Mouse (Mus musculus) gastrocnemius, postnatal 25 days (tissue): ENCODE data around the gene Prkcsh. TPM values are rescaled to one million over a fixed set of nuclear protein-coding genes. Genes with fewer than 3 reads are reported as not detected.

Source experiments
- DNase-seq: peaks from one replicate; pipeline ENCODE4 v3.0.0; 2022
- long read RNA-seq, 2 experiments: library from polyadenylated mRNA; stranded (forward); transcript quantifications; one replicate each; pipeline ENCODE4 v2.0.0; 2021
- total RNA-seq, 2 experiments: library from RNA; stranded (reverse); gene quantifications; 1 replicate in 1 of 2; 2 replicates in 1 of 2; pipeline ENCODE4 v1.2.3; 2021

Prkcsh gene
- 10 to 100 TPM; 24.1 to 35.3 TPM for total RNA-seq
- long read RNA-seq, experiment 1, partial matches to known transcripts: 9 of 16 reads
- long read RNA-seq, experiment 1, other reads (novel, unspliced or antisense): 0 of 16 reads
- long read RNA-seq, experiment 2, transcript Prkcsh-201 (18 exons, 2,012 nt): major isoform, 7 of 22 reads
- long read RNA-seq, experiment 2, partial matches to known transcripts: 8 of 22 reads
- long read RNA-seq, experiment 2, other reads (novel, unspliced or antisense): 4 of 22 reads

DNA sequence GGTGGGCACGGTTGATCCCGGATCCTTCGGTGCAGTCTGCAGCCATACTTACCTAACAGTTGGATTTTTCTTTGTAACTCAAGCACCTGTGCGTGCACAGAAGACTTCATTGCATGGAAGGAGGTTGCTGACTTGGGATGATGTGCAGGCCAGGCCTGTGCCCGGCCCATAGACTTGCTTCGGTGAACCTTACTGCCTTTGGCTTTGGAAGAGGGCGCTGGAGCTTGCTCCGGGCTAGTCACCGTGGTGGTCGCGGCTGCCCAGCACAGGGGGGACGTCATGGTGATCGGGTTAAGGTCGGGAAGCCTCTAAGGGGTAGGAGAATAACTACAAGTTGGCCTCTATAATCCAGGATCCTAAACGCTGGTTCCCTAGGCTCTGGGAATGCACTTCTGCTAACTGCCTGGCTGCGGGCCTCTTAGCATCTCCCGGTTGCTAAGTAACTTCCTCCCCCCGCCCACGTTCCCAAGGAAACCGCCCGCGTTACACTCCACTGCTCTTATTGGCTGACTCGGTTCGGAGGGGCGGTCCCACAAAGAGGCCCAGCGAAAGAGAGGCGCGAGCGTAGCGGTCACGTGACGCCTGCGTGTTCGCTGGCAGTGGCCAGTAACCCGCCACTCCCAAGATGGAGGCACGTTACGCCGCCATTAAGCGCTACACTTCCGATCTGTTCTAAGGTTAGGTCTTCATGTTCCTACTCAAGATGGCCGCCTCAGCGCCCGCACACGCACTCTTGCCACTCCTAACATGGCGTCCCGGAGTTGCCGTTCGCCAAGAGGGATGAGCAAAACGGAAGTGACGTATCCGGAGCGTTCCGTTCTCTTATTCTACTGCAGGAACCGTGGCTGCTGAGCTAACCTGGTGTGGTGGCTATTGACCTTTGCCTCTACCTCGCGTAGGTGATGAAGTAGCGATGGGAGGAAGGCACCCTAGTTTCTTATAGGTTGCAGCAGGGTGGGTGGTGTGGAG lies at the start of gene Prkcsh, which contains the start of gene Ccdc151:
Gene Prkcsh (plus strand): TSS at position 613 of the 969 bp plus-strand sequence.
Gene Ccdc151 (minus strand): TSS at position 441 of the 969 bp plus-strand sequence.
- DNase-seq: peak; percentile 100

- DNase-seq: no peak
These were observed 49.0 kb upstream of the Prkcsh start for GRCm38 (mm10) chr9:21953600-21953999.

DNA sequence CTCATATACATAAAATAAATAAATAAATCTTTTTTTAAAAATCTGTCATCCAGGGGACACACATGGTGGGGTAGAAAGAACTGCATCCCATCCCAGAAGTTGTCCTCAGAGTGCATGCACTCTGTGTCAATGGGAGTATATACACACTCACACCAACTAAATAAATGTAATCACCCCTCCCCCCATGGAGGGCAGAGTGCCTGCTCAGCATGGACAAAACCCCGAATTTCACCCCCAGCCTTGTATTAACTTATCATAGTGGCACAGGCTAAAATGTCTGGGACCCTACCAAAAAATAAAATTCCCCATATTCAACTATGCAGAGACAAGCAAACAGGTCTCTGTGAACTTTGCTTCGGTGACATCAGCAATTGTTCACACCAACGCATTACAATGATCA lies 48.0 kb upstream of the Prkcsh start:
- no peak for DNase-seq

- no peak for DNase-seq
These were observed 47.4 kb upstream of the Prkcsh start for GRCm38 (mm10) chr9:21955225-21955569.

GRCm38 (mm10) chr9:21955570-21956281 lies 46.9 kb upstream of the Prkcsh start, which contains the start of gene Swsap1:
TSS of gene Swsap1 (plus strand) at chr9:21955755.
- peak; percentile 97 for DNase-seq

- no peak for DNase-seq
These were observed 44.2 kb upstream of the Prkcsh start for GRCm38 (mm10) chr9:21958372-21958771.

DNA sequence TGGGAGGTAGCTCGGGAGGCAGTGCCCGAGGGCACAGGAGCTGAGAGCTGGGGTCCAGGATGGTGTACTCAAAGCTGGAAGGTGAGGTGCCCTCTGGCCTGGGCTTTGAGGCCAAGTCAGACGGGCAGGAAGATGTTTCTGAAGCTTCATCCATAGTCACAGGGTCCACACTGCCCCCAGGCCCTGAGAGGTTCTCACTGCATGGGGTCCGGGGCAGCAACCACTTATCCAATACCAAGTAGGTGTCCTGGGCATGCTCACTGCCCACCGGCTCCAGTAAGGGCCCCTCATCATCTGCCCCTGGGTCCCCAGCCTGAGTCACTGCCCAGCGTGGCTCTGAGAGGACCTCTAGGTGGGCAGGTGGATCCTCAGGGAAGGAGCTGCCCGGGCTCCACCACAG lies 43.4 kb upstream of the Prkcsh start:
- DNase-seq: no peak

GRCm38 (mm10) chr9:21960135-21960534 lies 42.5 kb upstream of the Prkcsh start:
- no peak for DNase-seq

DNA sequence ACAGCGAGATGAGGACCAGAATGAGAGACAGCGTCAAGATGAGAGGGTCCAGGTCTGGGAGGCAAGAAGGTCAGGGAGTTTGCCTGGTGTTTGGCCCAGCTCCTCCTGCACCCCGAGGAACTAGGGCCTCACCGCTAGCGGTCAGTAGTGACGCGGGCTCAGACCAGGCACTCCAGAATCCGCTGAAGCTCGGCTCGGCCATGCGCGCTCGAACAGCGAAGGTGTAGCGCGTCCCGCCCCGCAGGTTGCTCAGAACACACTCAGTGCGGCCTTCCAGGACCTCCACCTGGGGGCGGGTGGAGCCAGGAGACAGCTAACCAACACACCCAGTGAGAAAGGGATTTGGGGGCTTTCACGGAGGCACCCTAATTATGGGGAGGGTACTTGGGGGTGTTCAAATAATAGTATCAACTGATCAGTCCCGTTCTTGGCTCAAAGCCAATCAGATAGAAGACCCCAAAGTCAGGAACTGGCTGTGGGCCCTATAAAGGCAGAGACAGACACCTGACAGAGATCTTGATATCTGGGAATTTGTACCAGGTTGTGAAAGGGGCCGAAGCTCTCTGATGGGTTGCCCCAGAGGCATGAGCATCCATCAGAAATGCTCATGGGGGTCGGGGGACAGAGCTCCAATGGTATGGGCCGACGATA lies 41.9 kb upstream of the Prkcsh start:
- DNase-seq: no peak

- no peak for DNase-seq
These were observed 41.1 kb upstream of the Prkcsh start for GRCm38 (mm10) chr9:21961366-21961980.

- DNase-seq: no peak
These were observed 40.6 kb upstream of the Prkcsh start for GRCm38 (mm10) chr9:21962010-21962409.

DNA sequence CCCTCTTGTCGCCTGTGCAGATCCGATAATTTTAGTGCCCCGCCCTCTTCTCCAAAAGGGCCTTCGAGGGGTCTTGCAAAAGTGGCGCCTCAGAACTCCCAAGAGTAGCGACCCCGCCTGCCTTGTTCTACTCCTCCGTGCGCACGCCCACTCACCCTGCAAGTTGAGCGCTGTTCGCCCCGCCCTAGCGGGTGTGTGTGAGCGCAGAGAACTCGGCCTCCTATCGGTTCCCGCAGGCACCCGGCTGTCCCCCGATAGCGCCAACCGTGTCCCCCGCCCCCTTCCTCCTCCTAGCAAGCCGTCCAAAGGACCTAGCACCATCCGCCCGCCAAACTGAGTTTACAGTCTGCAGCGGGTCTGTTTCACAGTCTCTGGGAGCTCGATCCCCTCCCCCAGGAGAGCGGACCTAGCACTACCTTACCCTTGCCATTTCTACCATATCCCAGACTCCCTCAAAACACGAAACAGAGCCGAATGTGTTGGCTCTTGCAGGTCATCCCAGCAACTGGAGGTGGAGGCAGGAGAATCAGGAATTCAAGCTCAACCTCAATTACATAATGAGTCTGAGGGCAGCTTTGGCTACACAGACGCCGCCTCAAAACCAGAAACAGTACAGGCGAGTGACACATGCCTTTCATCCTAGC lies 40.1 kb upstream of the Prkcsh start:
- DNase-seq: peak; percentile 55

- peak; percentile 45 for DNase-seq
These were observed 39.2 kb upstream of the Prkcsh start, which contains the start of gene Epor for GRCm38 (mm10) chr9:21963417-21963816. TSS of gene Epor (minus strand) at chr9:21963506.

- DNase-seq: no peak
These were observed 33.7 kb upstream of the Prkcsh start for GRCm38 (mm10) chr9:21968883-21969282.

DNA sequence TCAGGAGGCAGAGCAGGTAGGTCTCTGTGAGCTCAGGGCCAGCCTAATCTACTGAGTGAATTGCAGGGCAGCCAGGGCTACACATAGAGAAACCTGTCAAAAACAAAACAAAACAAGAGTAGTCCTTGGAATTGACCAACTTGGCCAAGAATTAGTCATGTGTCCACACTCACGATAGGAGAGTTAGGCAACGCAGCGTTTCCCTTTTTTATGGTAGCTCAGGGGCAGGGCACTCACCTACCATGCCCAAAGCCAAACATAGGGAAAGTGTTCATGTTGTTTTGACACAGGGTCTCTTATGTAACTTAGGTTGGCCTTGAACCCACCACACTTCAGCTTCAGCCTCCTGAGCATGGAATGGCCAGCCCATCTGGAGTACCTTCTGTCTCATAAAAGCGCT lies 33.3 kb upstream of the Prkcsh start:
- DNase-seq: no peak

DNA sequence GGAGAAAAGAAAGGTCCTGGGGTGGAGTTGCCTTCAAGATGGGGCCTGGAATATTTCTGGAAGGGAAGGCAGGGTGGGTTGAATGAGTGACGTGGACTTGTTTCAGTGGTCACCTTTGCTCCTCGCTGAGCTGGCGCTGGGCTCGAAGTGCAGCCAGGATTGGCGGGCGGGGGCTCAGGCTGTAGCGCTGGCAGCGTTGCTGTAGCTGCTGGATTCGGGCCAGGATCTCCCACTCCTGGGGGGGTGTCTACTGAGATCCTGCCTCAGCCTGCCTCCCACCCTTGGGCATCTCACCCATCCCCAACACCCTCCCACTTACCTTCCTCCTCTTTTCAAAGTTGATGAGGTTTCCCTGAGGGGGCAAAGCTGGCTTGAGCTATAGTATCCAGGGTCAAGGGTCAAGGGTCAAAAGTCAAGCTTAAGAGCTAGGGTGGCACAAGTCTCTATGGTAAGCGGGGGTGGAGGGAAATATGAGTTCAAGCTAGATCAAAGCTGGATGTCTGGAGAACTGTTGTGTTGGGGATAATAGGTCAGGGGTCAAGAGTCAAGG lies 25.9 kb upstream of the Prkcsh start:
- DNase-seq: no peak

- no peak for DNase-seq
These were observed 25.3 kb upstream of the Prkcsh start for GRCm38 (mm10) chr9:21977331-21977730.

- DNase-seq: no peak
These were observed 24.6 kb upstream of the Prkcsh start for GRCm38 (mm10) chr9:21977972-21978371.

DNA sequence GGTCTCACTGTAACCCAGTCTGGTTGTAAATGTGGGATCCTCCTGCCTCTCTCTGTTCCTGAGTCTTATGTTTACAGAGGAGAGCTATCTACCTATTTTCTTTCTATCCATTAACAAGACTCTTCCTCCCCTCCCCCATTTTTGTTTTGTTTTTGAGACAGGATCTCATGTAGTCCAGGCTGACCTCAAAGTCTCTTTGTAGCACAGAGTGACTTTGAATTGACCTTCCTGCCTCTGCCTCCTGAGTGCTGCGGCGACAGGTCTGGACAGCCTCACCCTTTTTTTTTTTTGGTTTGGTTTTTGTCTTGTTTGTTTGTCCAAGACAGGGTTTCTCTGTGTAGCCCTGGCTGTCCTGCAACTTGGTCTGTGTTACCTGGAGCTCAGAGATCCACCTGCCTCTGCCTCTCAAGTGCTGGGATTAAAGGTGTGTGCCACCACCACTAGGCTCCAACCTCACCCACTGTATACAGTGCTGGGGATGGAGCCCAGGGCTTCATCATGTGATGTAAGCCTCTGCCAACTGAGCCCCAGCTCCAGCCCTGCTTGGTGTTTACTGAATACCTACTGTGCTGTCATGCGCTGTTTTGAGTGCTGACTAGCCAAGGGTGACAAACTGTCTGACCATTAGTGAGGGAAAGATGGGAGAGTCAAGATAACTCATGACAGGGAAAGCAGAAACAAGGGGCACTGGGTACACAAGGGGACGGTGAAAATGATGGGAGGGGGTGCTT lies 24.0 kb upstream of the Prkcsh start:
- DNase-seq: no peak

DNA sequence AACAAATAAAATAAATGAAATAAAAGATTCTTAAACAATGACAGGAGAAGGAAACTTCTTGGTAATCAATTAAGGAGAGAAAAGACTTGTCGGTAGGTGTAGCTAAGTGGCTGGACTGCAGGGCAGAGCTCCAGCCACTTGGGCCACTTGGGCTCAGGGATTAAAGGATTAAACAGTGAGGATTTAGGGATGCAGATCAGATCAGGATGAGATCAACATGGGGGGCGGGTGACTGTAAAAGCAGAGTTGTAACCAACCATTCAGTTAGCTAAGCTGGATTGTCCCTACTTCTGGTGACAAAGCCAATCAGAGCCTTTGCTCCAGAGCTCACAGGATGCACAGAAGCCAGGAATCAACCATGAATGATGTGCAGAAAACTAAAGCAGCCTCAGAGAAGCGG lies 18.7 kb upstream of the Prkcsh start:
- no peak for DNase-seq
